Comparison of ENCODE assay signal across 1 mouse cellular context in the genomic region with DNA sequence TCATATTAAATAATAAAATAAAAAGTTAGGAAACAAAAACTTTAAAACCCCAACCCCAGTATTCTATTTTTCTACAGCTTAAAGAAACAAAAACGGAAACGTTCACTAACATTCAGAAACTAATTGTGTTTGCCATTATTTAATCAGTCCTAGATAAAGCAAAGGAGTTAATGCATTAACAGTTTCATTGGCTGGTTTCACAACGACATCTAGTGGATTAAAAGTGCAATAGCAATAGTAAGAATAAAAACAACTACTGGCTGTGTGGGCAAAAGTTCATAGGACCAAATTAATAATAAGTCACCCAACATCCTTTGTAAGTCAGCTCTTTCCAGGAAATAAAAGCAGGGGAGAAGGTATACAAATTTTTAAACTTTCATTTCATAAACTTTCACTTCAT.
TF ChIP-seq lines count a peak whose summit lies in the region.

No protein-coding gene starts in this region.

TF ChIP-seq in MEL, 35 proteins besides CTCF, POLR2A, EP300 and RAD21 (continued from another document):
- TF ChIP-seq MXI1 (IDR thresholded peaks at IDR 0.05; ENCODE audit: low read depth, low read length) (no peak), MEF2A (IDR thresholded peaks at IDR 0.05; ENCODE audit: extremely low read depth, insufficient replicate concordance, low read depth, low read length, poor library complexity, severe bottlenecking) (no peak), CHD1 (IDR thresholded peaks at IDR 0.05; ENCODE audit: low read depth, low read length) (no peak), MYC (IDR thresholded peaks at IDR 0.05; ENCODE audit: low read depth, low read length) (no peak)
TF ChIP-seq in MEL: peak in this region for 6.
